Mouse (Mus musculus) liver, embryonic 12.5 days (tissue): ENCODE measurements around the gene Wif1. TPM values are rescaled to one million over a fixed set of nuclear protein-coding genes. Genes with fewer than 3 reads are reported as not detected.
A peak's percentile ranks its signal among the peaks of the same experiment; 100 is the strongest.

Experiments
- ATAC-seq: fragments of 200-750 bp; cut with Nextera tagmentation; 2 replicates; pipeline ENCODE4 v1.8.0; 2017; ENCODE audit warnings: moderate number of reproducible peaks, mild to moderate bottlenecking, moderate library complexity
- H3K27ac ChIP-seq: fragments of 300-500 bp; sonication (generic); 2 replicates; pipeline ENCODE4 v1.5.1; 2016; ENCODE audit warnings: mild to moderate bottlenecking
- H3K27me3 ChIP-seq: fragments of 300-500 bp; sonication (generic); replicated peaks from 2 replicates; pipeline ENCODE4 v1.6.1; 2016; ENCODE audit warnings: mild to moderate bottlenecking, moderate library complexity
- H3K36me3 ChIP-seq: fragments of 300-500 bp; sonication (generic); 2 replicates; pipeline ENCODE4 v1.6.1; 2016; ENCODE audit warnings: mild to moderate bottlenecking, moderate library complexity
- H3K4me1 ChIP-seq: fragments of 300-500 bp; sonication (generic); 2 replicates; pipeline ENCODE4 v1.6.1; 2016
- H3K4me2 ChIP-seq: fragments of 300-500 bp; sonication (generic); 2 replicates; pipeline ENCODE4 v1.6.1; 2016; ENCODE audit warnings: mild to moderate bottlenecking, moderate library complexity
- H3K4me3 ChIP-seq: fragments of 300-500 bp; sonication (generic); 2 replicates; pipeline ENCODE4 v1.5.1; 2016; ENCODE audit warnings: mild to moderate bottlenecking, moderate library complexity
- H3K9ac ChIP-seq: fragments of 300-500 bp; sonication (generic); 2 replicates; pipeline ENCODE4 v1.6.1; 2016; ENCODE audit warnings: mild to moderate bottlenecking, moderate library complexity
- H3K9me3 ChIP-seq: fragments of 300-500 bp; sonication (generic); replicated peaks from 2 replicates; pipeline ENCODE4 v1.6.1; 2016; ENCODE audit warnings: mild to moderate bottlenecking, moderate library complexity
- WGBS: fragments of 180-500 bp; shearing (Covaris S2); methylation state at CpG from one replicate; pipeline ENCODE4 v1.1.7; 2016; ENCODE audit not compliant: insufficient replicate concordance; 5-methylcytosine and 5-hydroxymethylcytosine counted together
- polyA plus RNA-seq: library from polyadenylated mRNA; unstranded; fragments of >200 nt; fragmentation: Nextera tagmentation; extraction: Ambion mirVana; gene quantifications from 2 replicates; pipeline ENCODE4 v1.2.1, GENCODE M21; 2016

The Wif1 gene
- polyA plus RNA-seq, 1 experiment from 2014 or later: 0.63 TPM

DNA sequence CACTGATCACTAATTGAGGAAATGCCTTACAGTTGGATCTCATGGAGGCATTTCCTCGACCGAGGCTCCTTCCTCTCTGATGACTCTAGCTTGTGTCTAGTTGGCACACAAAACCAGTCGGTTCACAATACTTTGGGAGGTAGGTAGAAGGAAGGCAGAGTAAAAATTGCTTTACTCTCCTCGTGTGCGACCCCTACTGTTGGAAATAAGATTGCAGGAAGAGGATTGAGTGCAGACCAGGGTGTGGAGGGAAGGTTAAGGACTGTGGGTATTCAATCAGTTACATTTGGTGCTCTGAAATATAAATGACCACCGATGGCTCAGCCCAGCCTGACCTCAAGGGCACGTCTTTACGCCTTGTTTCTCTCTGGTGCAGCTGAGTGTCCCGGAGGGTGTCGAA lies 49.8 kb downstream of the Wif1 start:
- Histone ChIP-seq H3K27me3 (no peaks in the 10 kb centered on the region), H3K4me1 (no peaks in the 10 kb centered on the region), H3K36me3 (no peaks in the 10 kb centered on the region), H3K4me2 (no peak overlapping the region), H3K9ac (no peak overlapping the region), H3K27ac (no peak overlapping the region), H3K9me3 (no peaks in the 10 kb centered on the region), H3K4me3 (no peak overlapping the region)
- 49% methylated on average over 10 of the region's 10 CpGs for WGBS
- no peak for ATAC-seq

DNA sequence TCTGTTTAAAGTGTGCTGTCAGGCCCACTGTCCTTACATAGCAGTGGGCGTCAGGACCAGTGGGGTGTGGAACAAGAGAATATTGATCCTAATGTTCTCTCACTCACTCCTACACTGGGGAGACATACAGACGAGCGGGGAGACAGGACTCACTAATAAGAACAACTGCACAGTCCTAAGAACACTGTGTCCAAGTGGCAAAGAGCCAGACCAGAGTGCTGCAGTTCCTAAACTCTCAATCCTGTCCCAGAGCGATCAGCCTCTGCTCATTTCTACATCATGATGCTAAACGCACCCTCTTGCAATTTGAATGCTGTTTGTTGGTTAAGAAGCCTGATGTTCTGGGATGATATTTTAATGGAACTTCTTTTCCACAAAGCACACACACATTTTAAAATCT lies 54.9 kb downstream of the Wif1 start:
- Histone ChIP-seq H3K9ac (no peak overlapping the region), H3K9me3 (no peaks in the 10 kb centered on the region), H3K27me3 (no peaks in the 10 kb centered on the region), H3K4me2 (no peak overlapping the region), H3K4me3 (no peak overlapping the region), H3K36me3 (no peaks in the 10 kb centered on the region), H3K4me1 (no peaks in the 10 kb centered on the region), H3K27ac (no peak overlapping the region)
- no peak for ATAC-seq
- 72% methylated on average over 5 of the region's 5 CpGs for WGBS

DNA sequence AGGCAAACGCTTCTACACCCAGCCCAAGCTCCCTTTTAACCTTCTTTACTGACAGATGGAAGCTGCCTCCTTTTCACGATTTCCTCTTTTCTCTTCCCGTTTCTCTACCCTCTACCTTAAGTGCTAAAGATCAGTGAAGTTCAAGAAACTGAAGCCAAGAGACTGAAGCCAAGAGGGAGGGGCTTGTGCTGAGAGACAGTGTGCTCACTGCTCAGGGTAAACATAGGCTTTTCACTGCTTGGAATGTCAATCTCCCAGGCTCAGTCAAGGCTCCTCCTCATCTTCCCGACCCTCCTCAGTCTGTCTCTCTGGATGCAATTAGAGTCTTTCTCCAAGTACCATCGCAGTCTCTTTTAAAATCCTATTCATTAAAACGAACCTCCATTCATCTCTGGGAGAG lies 55.6 kb downstream of the Wif1 start:
- 5% methylated on average over 6 of the region's 6 CpGs for WGBS
- Histone ChIP-seq H3K4me2 (0 out of 2 replicates have a peak overlapping the region, but pooled peaks have one; percentile 22), H3K4me3 (no peak overlapping the region), H3K36me3 (no peaks in the 10 kb centered on the region), H3K27ac (no peak overlapping the region), H3K4me1 (no peaks in the 10 kb centered on the region), H3K9me3 (no peaks in the 10 kb centered on the region), H3K9ac (no peak overlapping the region), H3K27me3 (no peaks in the 10 kb centered on the region)
- ATAC-seq: no peak

DNA sequence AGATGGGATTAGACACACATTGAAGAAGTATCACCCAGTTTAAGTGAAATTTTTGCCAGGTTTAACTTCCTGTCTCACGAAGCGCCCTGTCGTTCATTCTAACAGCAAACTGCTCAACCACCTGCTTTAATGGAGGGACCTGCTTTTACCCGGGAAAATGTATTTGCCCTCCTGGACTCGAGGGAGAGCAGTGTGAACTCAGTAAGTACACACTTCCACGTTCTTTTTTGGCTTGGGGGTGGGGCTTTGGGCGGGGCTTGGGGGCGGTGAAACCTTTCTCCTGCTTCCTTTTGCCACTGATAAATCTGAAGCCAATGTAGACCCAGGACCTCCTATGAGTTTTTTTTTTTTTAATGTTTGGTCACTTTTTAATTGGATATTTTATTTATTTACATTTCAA lies 56.2 kb downstream of the Wif1 start:
- Histone ChIP-seq H3K4me3 (no peak overlapping the region), H3K36me3 (no peaks in the 10 kb centered on the region), H3K9ac (no peak overlapping the region), H3K27ac (no peak overlapping the region), H3K4me1 (no peaks in the 10 kb centered on the region), H3K9me3 (no peaks in the 10 kb centered on the region), H3K27me3 (no peaks in the 10 kb centered on the region), H3K4me2 (peak overlapping the region; percentile 22)
- 14% methylated on average over 8 of the region's 8 CpGs for WGBS
- ATAC-seq: no peak

DNA sequence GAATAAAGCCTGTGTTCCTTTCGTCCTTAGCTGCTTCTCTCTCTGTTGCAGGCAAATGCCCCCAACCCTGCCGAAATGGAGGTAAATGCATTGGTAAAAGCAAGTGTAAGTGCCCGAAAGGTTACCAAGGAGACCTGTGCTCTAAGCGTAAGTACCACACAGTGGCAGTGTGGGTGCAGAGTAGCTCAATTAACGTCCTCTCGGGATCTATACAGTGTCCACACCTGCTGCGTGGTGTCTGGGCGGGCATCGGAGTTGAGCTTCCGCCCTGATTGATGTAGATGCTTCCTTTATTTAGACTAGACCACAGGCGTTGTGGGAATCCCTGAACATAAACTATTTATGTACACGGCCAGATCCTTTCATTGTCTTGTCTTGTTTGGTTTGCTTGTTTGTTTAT lies 62.2 kb downstream of the Wif1 start:
- Histone ChIP-seq H3K4me1 (no peaks in the 10 kb centered on the region), H3K9me3 (no peaks in the 10 kb centered on the region), H3K27ac (no peak overlapping the region), H3K27me3 (no peaks in the 10 kb centered on the region; the same call in 1 of the 2 replicates), H3K36me3 (no peaks in the 10 kb centered on the region), H3K4me3 (no peak overlapping the region), H3K9ac (no peak overlapping the region), H3K4me2 (no peak overlapping the region)
- WGBS: 63% methylated on average over 12 of the region's 12 CpGs
- no peak for ATAC-seq

DNA sequence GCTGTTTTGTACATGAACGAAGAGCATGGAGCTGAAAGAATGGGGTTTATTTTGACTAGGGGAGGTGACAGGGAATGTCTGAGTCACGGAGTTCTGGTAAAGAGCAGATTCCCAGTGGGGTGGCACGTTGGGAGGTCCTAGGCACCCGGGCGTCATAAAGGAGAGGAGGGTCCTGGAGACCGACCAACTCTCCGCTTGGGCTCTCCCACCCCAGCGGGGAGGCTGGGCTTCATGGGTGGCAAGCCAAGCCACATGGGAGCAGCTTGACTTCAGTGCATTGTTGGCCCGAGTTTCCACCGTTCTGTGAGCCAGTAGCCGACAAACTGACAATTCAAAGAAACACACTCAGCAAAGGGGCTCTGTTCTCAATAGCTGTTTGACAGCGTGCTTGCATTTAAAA lies 64.5 kb downstream of the Wif1 start:
- no peaks in the 10 kb centered on the region for H3K36me3 ChIP-seq
- H3K27me3 ChIP-seq: no peaks in the 10 kb centered on the region; the same call in 1 of the 2 replicates
- H3K4me1 ChIP-seq: no peaks in the 10 kb centered on the region
- no peak overlapping the region for H3K4me3 ChIP-seq
- no peak overlapping the region for H3K4me2 ChIP-seq
- no peak overlapping the region for H3K27ac ChIP-seq
- no peak for ATAC-seq
- H3K9me3 ChIP-seq: 0 out of 2 replicates have a peak, but pooled peaks cover 1% of the 10 kb centered on the region
- 70% methylated on average over 12 of the region's 12 CpGs for WGBS
- no peak overlapping the region for H3K9ac ChIP-seq

DNA sequence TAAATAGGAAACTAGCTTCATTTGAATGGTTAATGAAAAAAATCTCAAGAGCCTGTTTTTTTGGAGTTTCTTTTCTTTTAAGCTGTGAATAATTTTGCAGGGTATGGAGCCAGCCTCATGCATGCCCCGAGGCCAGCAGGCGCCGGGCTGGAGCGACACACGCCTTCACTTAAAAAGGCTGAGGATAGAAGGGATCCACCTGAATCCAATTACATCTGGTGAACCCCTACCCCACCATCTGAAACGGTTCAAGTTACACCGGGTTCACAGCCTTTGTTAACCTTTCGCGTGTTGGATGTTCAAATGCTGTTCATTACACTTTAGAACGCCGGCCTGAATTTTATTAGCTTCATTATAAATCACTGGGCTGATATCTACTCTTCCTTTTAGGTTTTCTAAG lies 65.9 kb downstream of the Wif1 start:
- Histone ChIP-seq H3K9me3 (0 out of 2 replicates have a peak, but pooled peaks cover 13% of the 10 kb centered on the region), H3K4me2 (no peak overlapping the region), H3K27me3 (no peaks in the 10 kb centered on the region; the same call in 1 of the 2 replicates), H3K36me3 (no peaks in the 10 kb centered on the region), H3K4me1 (no peaks in the 10 kb centered on the region), H3K27ac (no peak overlapping the region), H3K4me3 (no peak overlapping the region), H3K9ac (no peak overlapping the region)
- ATAC-seq: no peak
- 75% methylated on average over 11 of the region's 11 CpGs for WGBS

DNA sequence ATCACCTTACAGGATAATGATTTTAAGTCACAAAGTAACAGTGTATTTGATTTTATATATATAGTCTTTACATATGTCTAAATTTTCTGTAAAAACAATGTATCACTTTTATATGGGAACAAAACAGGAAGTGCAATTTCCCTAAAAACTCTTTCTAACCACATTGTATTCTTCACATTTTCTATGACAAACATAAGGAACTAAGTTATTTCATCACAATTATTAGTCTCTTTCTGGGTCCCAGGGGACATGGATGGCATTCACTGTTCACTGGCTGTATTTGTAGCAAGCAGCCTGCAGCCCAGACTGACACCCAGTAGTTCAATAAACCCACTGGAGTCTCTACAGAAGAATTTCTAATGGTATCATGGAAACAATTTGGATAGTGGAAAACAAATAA lies 82.4 kb downstream of the Wif1 start:
- Histone ChIP-seq H3K27ac (no peak overlapping the region), H3K4me3 (no peak overlapping the region), H3K36me3 (no peaks in the 10 kb centered on the region), H3K4me2 (no peak overlapping the region), H3K4me1 (no peaks in the 10 kb centered on the region), H3K9ac (no peak overlapping the region), H3K9me3 (no peaks in the 10 kb centered on the region; the same call in 1 of the 2 replicates), H3K27me3 (no peaks in the 10 kb centered on the region)
- ATAC-seq: no peak

DNA sequence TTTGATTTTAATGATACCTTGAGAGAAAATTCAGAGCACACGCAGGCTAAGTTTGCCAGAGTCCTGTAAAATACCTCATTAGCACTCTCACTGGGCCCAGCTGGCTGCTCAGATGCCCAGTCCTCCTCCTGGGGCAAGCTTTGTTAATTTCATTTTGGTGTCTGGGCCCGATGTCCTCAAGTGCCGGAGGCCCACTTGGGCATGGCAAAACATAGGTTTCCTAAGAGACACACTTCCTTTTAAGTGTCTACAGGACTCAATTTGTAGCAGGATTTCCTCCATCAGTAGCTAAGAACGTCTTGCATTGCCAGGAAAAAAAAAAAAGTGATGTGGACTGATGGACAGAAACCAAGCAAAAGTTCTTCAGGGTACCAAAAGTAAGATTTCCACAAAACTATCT lies 82.9 kb downstream of the Wif1 start:
- no peaks in the 10 kb centered on the region for H3K4me1 ChIP-seq
- no peak overlapping the region for H3K27ac ChIP-seq
- no peak overlapping the region for H3K4me2 ChIP-seq
- 59% methylated on average over 4 of the region's 4 CpGs for WGBS
- no peak overlapping the region for H3K4me3 ChIP-seq
- no peaks in the 10 kb centered on the region for H3K36me3 ChIP-seq
- H3K9ac ChIP-seq: no peak overlapping the region
- no peaks in the 10 kb centered on the region for H3K27me3 ChIP-seq
- no peaks in the 10 kb centered on the region; the same call in 1 of the 2 replicates for H3K9me3 ChIP-seq
- no peak for ATAC-seq

DNA sequence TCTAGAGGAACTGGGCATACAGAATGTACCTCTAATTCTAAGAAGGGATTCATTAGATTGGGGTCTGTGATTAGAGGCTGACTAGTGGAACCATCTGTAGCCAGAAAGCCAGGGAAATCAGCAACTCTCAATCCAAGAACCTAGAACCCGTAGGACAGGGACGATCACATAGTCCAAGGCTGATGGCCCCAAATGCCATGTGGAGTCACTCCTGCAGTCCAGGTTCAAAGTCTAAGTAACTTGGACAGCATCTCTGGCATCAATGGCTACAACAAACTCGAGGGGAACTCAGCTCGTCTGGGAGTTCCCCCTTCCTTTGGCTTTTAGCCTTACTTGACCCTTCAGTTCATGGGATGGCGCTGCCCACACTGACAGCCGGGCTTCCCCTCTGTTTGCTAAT lies 87.0 kb downstream of the Wif1 start:
- no peaks in the 10 kb centered on the region for H3K36me3 ChIP-seq
- ATAC-seq: no peak
- WGBS: 78% methylated on average over 6 of the region's 6 CpGs
- no peaks in the 10 kb centered on the region for H3K4me1 ChIP-seq
- H3K9me3 ChIP-seq: no peaks in the 10 kb centered on the region; the same call in 1 of the 2 replicates
- H3K27me3 ChIP-seq: no peaks in the 10 kb centered on the region
- no peak overlapping the region for H3K4me3 ChIP-seq
- no peak overlapping the region for H3K4me2 ChIP-seq
- H3K27ac ChIP-seq: no peak overlapping the region
- no peak overlapping the region for H3K9ac ChIP-seq

DNA sequence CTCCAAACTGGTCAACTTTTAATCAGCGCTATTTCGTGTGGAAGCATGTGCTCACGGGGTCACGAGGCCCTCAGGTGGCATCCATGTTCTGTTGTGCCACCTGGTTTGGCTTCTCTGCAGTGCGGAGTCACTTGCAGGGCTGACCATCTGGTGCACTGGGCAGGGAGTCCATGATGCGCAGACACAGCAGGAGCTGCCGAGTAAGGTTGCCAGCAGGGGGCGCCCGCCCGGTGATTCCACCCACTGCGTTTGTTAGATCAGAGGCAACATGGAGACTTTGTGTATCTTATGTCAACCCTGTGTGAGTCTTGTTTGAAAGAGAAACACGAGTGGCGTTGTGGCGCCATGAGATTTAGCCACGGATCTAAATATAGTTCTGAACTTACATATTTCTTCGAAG lies 90.7 kb downstream of the Wif1 start:
- Histone ChIP-seq H3K4me2 (no peak overlapping the region), H3K4me1 (no peaks in the 10 kb centered on the region), H3K36me3 (no peaks in the 10 kb centered on the region), H3K27me3 (no peaks in the 10 kb centered on the region), H3K9ac (no peak overlapping the region), H3K9me3 (no peaks in the 10 kb centered on the region; the same call in 1 of the 2 replicates), H3K27ac (no peak overlapping the region), H3K4me3 (no peak overlapping the region)
- ATAC-seq: no peak
- 77% methylated on average over 16 of the region's 16 CpGs for WGBS

DNA sequence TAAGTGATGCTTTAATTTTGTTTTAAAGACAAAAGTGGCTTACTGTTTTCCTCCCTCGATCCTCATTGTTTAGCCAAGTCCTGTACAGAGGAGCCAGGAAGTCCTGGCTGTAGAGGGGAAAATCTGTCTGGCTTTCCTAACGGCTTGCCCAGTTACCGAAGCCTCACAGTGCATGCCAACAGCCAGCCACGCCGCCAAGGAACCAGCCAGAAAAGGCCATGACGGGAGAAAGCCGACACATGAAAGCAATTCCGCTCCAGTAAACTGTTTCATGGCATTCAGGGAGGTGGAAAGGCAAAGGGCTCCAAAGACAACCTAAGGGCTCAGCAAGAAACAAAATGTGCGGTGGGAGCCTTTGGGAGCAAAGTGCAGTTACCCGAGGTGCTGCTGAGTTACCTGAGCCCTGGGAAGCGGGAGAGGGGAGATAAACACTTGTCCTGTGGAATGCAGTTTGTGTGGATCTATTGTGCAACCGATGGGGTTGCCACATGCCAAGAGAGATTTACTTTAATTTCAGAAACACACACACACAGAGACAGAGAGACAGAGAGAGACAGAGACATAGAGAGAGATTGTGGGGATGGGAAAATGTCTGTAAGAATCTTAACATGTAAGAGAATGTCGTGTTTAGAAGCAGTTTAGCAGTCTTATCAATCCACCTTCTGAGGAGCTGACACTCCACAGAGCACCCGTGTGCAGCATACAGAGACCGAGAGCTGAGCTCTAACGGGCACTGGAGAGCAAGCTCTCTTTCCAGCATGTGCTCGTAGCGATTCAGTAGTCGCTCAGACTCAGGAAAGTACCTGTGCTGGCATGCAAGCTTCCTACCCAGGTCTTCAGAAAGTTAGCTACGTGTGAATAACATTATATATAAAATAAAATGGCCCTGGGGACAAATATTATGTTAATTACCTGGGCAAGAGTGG lies 95.5 kb downstream of the Wif1 start:
- no peak for ATAC-seq
- Histone ChIP-seq H3K4me1 (no peaks in the 10 kb centered on the region), H3K9ac (no peak overlapping the region), H3K4me3 (no peak overlapping the region), H3K27ac (no peak overlapping the region), H3K27me3 (no peaks in the 10 kb centered on the region), H3K36me3 (no peaks in the 10 kb centered on the region), H3K4me2 (no peak overlapping the region), H3K9me3 (no peaks in the 10 kb centered on the region; the same call in 1 of the 2 replicates)
- WGBS: 63% methylated on average over 20 of the region's 20 CpGs
